Mouse (Mus musculus) forebrain, embryonic 16.5 days (tissue): ENCODE data around the gene Nop9. TPM values are rescaled to one million over a fixed set of nuclear protein-coding genes. Genes with fewer than 3 reads are reported as not detected.

Experiments used
- ATAC-seq: fragments of 200-750 bp; cut with Nextera tagmentation; 2 replicates; pipeline ENCODE4 v1.8.0; 2017; ENCODE audit warnings: mild to moderate bottlenecking, moderate library complexity
- H3K27ac ChIP-seq: fragments of 300-500 bp; sonication (generic); 2 replicates; pipeline ENCODE4 v1.5.1; 2014; ENCODE audit warnings: low read length, control low read depth
- H3K27me3 ChIP-seq: fragments of 300-500 bp; sonication (generic); replicated peaks from 2 replicates; pipeline ENCODE4 v1.6.1; 2014; ENCODE audit warnings: low read length; ENCODE audit not compliant: control insufficient read depth, insufficient read depth
- H3K36me3 ChIP-seq: fragments of 300-500 bp; sonication (generic); 2 replicates; pipeline ENCODE4 v1.6.1; 2014; ENCODE audit not compliant: control insufficient read depth, insufficient read depth
- H3K4me1 ChIP-seq: fragments of 300-500 bp; sonication (generic); replicated peaks from 2 replicates; pipeline ENCODE4 v1.6.1; 2014; ENCODE audit warnings: low read length; ENCODE audit not compliant: control insufficient read depth, insufficient read depth
- H3K4me2 ChIP-seq: fragments of 300-500 bp; sonication (generic); 2 replicates; pipeline ENCODE4 v1.6.1; 2014; ENCODE audit warnings: mild to moderate bottlenecking, low read length, control low read depth
- H3K4me3 ChIP-seq: fragments of 300-500 bp; sonication (generic); replicated peaks from 2 replicates; pipeline ENCODE4 v1.5.1; 2014; ENCODE audit warnings: mild to moderate bottlenecking, low read length, control low read depth
- H3K9ac ChIP-seq: fragments of 300-500 bp; sonication (generic); replicated peaks from 2 replicates; pipeline ENCODE4 v1.6.1; 2014; ENCODE audit warnings: low read depth, low read length, control low read depth
- H3K9me3 ChIP-seq: fragments of 300-500 bp; sonication (generic); 2 replicates; pipeline ENCODE4 v1.6.1; 2016; ENCODE audit warnings: low read length; ENCODE audit not compliant: control insufficient read depth
- WGBS: fragments of 180-500 bp; shearing (Covaris S2); extraction: QIAGEN DNeasy Blood & Tissue Kit; methylation state at CpG from one replicate; pipeline ENCODE4 v1.1.7; 2014; 5-methylcytosine and 5-hydroxymethylcytosine counted together
- polyA plus RNA-seq: library from polyadenylated mRNA; unstranded; fragments of >200 nt; fragmentation: Nextera tagmentation; extraction: Ambion mirVana; gene quantifications from 2 replicates; pipeline ENCODE4 v1.2.1, GENCODE M21; 2015

Nop9 gene
- polyA plus RNA-seq, 1 experiment from 2014 or later = 36.4 TPM

DNA sequence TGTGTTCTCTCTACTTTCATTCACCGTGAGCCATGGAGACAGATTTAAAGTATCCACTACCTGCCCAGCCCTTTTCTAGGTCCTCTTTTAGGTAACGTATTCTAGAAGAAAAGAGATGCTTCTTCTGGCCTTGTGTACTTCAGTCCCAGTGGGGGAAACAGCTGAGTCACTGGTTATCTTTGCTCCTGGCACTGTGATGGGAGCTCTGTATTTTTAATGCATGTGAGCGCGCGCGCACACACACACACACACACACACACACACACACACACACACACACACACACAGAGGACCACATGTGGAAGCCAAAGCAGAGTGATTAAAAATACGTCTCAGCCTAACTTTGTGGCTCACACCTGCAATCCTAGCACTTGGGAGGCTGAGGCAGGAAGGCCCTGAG lies 22.1 kb upstream of the Nop9 start:
- Histone ChIP-seq H3K36me3 (no peaks in the 10 kb centered on the region), H3K4me1 (peaks cover 11% of the 10 kb centered on the region), H3K27ac (no peak overlapping the region), H3K9me3 (no peaks in the 10 kb centered on the region), H3K4me3 (no peak overlapping the region), H3K27me3 (no peaks in the 10 kb centered on the region), H3K4me2 (no peak overlapping the region), H3K9ac (no peak overlapping the region)
- WGBS = 94% methylated on average over 7 of the region's 7 CpGs
- no peak for ATAC-seq

DNA sequence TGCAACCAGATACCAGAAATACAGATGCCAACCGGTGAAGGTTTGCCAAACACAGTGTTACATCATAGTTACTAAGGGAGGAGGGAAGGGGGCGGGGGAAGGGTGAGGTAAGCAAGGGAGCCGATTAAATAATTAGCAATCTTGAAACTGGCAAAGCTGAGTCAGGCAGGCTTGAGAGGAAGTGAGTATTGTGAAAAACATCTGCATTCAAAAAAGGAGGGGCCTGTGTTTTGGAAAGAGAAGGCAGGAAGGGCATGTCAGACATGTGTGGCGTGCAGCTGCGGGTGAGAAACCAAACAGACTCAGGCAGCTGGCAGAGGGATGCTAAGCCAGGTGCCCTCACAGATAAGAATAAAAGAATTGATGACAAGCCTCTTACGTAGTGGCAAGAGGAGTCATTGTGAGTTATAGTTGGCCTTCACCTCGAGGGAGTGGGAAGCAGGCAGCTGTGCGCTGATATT lies 21.1 kb upstream of the Nop9 start:
- 64% methylated on average over 8 of the region's 8 CpGs for whole genome bisulfite sequencing
- no peak overlapping the region for H3K9ac ChIP-seq
- no peaks in the 10 kb centered on the region for H3K36me3 ChIP-seq
- H3K4me2 ChIP-seq = no peak overlapping the region
- ATAC-seq = no peak
- H3K9me3 ChIP-seq = no peaks in the 10 kb centered on the region
- H3K4me1 ChIP-seq = peaks cover 11% of the 10 kb centered on the region
- no peak overlapping the region for H3K4me3 ChIP-seq
- no peak overlapping the region for H3K27ac ChIP-seq
- no peaks in the 10 kb centered on the region for H3K27me3 ChIP-seq

DNA sequence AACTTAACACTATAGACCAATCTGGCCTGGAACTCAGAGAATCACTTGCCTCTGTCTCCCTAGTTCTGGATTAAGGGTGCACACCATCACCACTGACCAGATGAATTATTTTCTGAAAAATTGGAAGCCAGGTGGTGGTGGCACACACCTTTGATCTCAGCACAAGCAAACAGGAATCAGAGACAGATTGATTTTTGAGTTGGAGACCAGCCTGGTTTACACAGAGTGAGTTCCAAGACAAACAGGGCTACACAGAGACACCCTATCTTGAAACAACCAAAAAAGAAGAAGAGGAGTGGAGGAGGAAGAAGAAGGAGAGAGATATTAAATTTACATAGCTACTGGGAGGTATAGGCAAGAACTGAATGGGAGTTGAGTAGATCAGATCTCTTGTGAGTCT lies 19.2 kb upstream of the Nop9 start:
- no peak overlapping the region for H3K4me2 ChIP-seq
- H3K36me3 ChIP-seq = no peaks in the 10 kb centered on the region
- H3K4me1 ChIP-seq = peaks cover 18% of the 10 kb centered on the region
- no peak overlapping the region for H3K9ac ChIP-seq
- no peak overlapping the region for H3K27ac ChIP-seq
- no peaks in the 10 kb centered on the region for H3K9me3 ChIP-seq
- ATAC-seq = no peak
- no peak overlapping the region for H3K4me3 ChIP-seq
- no peaks in the 10 kb centered on the region for H3K27me3 ChIP-seq

DNA sequence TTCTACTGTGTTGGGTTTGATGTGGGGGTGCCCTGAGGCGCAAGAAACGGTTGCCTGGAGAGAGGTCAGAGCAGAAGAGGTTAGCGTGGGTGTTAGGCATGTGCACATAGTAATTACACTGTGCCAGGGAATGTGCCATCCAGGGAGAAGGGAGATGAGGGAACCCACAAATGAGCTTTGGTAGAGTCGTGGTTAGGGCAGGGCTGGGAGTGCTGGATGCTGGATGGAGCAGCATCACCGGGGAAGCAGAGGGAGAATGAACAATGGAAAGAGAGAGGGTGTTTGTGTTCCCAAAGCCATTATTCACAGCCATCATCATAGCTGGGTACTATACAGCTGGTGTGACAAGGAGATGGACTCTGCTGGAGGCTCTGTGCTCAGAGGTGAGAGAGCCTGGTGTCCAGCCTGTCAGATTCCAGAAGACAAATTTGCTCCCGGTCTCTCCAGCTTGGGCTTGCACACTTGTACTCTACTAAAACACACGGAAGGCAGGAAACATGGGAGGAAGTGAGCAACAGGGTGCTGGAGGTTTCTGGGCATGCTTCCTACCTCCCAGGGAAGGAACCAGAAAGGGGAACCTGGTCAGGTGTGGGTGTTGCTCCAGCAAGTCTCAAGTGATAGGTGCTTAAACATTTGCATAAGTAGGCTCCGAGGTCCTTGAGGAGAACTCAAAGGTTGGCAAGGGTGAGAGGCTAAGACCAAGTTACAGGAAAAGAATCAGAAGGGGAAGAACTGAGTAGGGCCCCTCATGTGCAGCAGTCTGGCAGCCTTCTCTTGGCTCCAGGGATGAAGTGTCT lies 17.4 kb upstream of the Nop9 start:
- 78% methylated on average over 8 of the region's 8 CpGs for WGBS
- Histone ChIP-seq H3K4me2 (no peak overlapping the region), H3K27me3 (no peaks in the 10 kb centered on the region), H3K27ac (no peak overlapping the region), H3K9ac (no peak overlapping the region), H3K4me3 (no peak overlapping the region), H3K9me3 (no peaks in the 10 kb centered on the region), H3K4me1 (peaks cover 10% of the 10 kb centered on the region), H3K36me3 (no peaks in the 10 kb centered on the region)
- no peak for ATAC-seq

DNA sequence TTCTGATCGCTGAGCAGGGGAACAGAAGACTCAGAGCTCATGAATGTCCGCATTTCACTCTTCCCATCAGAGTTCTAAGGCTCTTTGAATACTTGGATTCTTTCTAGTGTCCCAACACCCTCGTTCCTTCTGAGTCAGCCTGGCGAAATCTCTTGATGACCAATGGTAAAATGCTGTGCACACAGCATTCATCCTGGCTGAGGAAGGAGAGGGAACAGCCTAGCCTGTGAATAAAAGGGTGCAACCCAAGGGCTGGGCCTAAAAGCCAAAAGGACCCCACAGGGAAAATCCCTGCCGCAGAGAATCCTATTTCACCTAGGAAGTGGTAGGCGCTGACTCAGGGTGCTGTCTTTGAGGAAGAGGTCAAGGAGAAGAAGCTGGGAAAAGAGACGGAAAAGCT lies 15.4 kb upstream of the Nop9 start:
- Histone ChIP-seq H3K4me2 (no peak overlapping the region), H3K27ac (peak overlapping the region; percentile 63; the same call in 1 of the 2 replicates), H3K4me3 (no peak overlapping the region), H3K9ac (no peak overlapping the region), H3K27me3 (no peaks in the 10 kb centered on the region), H3K4me1 (peaks cover 10% of the 10 kb centered on the region), H3K9me3 (no peaks in the 10 kb centered on the region), H3K36me3 (no peaks in the 10 kb centered on the region)
- 58% methylated on average over 7 of the region's 7 CpGs for WGBS
- ATAC-seq = peak; percentile 40; the same call in 1 of the 2 replicates

DNA sequence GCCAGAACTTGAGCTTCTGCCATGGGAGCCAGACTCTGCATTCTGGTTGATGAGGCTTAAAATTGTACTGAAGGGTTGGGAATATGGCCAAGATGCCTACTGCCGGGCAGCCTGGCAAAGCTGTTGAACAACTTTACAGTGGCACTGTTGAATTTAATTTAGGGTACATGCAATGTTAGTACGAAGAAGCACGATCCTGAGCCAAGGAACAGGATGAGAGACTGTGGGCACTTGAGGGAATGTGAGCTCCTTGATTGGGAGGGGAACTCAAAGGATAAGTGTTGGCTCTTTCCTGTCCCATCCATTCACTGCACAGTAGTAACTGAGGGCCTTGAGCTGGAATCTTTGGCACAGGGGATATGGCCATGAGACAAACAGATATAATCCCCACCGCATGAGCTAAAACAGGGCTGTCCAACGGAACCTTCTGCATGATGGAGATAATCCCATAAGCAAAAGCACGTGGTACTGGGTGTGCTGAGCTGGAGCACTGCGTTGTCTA lies 14.9 kb upstream of the Nop9 start:
- H3K27ac ChIP-seq = peak overlapping the region; percentile 63
- H3K4me3 ChIP-seq = no peak overlapping the region
- no peak overlapping the region for H3K4me2 ChIP-seq
- ATAC-seq = peak; percentile 80
- H3K36me3 ChIP-seq = no peaks in the 10 kb centered on the region
- peaks cover 10% of the 10 kb centered on the region for H3K4me1 ChIP-seq
- H3K27me3 ChIP-seq = no peaks in the 10 kb centered on the region
- no peak overlapping the region for H3K9ac ChIP-seq
- no peaks in the 10 kb centered on the region for H3K9me3 ChIP-seq
- WGBS = 54% methylated on average over 7 of the region's 7 CpGs

DNA sequence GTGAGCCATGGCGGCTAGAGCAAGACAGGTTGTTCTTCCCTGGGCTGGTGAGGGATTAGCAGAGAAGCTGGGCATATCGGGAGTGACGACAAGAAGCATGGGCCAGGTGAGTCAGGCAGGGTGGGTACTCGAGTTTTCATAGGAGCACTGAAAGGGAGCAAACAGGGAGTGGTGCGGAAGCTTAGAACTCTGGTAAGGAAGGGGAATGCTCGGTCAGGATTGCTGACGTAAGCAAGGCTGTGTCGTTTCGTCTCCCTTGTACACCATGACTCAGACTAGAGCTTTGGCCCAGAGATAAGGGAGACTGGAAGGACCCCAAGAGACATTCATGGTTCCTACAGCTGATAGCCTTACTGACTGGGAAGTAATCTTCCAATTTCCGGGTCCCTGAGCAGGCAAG lies 11.6 kb upstream of the Nop9 start:
- no peaks in the 10 kb centered on the region for H3K9me3 ChIP-seq
- H3K4me2 ChIP-seq = no peak overlapping the region
- H3K27ac ChIP-seq = no peak overlapping the region
- no peaks in the 10 kb centered on the region for H3K27me3 ChIP-seq
- peaks cover 10% of the 10 kb centered on the region for H3K4me1 ChIP-seq
- H3K9ac ChIP-seq = no peak overlapping the region
- no peak overlapping the region for H3K4me3 ChIP-seq
- WGBS = 76% methylated on average over 10 of the region's 10 CpGs
- H3K36me3 ChIP-seq = peaks cover under 1% of the 10 kb centered on the region
- no peak for ATAC-seq

DNA sequence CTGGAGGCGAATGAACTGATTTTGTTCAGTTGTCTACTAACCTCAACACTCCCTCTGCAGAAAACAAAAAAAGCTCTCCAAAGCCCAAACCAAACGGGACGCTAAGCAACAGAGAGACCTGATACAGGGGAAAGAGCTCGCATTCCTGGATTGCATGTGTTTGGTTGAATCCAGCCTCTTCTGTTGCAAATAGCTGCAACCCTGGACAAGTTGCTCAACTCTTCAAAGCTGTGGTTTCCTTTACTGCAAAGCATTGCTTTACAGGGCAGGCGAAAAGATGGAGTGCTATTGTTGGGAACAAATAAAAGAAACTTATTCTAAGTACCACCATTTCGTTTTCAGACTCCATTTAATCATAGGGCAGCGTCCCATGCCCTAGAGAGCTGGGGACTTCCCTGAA lies 10.6 kb upstream of the Nop9 start:
- ATAC-seq = no peak
- Histone ChIP-seq H3K9ac (no peak overlapping the region), H3K4me2 (no peak overlapping the region), H3K27me3 (no peaks in the 10 kb centered on the region), H3K4me3 (no peak overlapping the region), H3K4me1 (peaks cover 10% of the 10 kb centered on the region), H3K27ac (no peak overlapping the region), H3K36me3 (peaks cover 7% of the 10 kb centered on the region), H3K9me3 (no peaks in the 10 kb centered on the region)
- 68% methylated on average over 7 of the region's 7 CpGs for WGBS

DNA sequence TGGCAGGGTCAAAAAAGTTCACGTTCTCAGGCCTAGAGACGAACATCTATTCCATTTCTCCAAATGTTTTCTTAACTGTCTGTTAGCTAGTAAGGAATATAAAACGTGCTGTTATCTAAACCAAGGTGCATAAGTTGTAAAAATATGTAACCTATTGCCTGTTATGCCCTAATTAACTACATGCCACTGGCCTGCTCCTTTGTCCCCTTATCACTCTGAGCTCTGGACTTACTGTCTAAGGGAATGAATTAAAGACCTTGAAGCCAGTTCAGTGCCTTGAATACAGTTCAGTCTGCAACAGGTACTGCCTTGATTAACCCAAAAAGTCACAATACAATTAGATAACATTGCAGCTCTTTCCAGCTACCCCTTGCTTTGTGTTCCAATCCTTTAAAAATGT lies 10.2 kb upstream of the Nop9 start:
- no peak for ATAC-seq
- Histone ChIP-seq H3K9me3 (no peaks in the 10 kb centered on the region), H3K9ac (no peak overlapping the region), H3K4me1 (peaks cover 8% of the 10 kb centered on the region), H3K4me3 (no peak overlapping the region), H3K4me2 (no peak overlapping the region), H3K27me3 (no peaks in the 10 kb centered on the region), H3K36me3 (peaks cover 7% of the 10 kb centered on the region), H3K27ac (no peak overlapping the region)
- WGBS = 72% methylated on average over 3 of the region's 3 CpGs
